Mouse (Mus musculus) v-Abl transformed pro-B cells (cell line): Measurements from ENCODE around the gene Wfdc11.
"Not testable (repeated sequence)": the region's sequence is repeated elsewhere in the genome, so short reads cannot be mapped to it uniquely, and the experiment has no call there.

ENCODE experiments used
- in situ Hi-C, 2 experiments: fragments of 400-800 bp; cut with MboI; formaldehyde crosslinking; loops; one replicate each; pipeline ENCODE4 v1.15.1; 2025; ENCODE audit not compliant: unreplicated experiment in 2 of 2

Gene Wfdc11

DNA sequence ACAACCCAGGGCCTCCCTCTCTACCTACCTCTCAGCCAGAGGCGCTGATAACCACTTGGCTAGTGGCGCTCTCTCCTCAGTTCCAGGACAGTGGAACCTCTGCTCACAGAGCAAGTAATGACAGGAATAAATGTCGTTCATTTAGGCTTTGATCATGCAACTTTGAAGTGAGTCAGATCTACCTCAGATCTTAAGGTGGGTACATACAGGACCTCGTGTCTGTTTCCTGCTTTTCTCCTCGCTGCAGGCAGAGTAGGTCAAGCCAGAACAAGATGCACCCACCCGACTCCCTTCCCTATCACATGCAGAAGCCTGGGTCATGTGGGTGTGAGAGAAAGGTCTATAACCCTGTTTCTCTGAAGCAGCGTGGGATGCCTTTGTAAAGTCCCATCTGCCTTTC lies at the start of gene Wfdc11:
Gene Wfdc11, minus strand, starts transcription at position 101 of the 400 bp plus-strand sequence.
- in situ Hi-C loops = loop anchor here in 1 of 2 experiments (10.0 kb wide), 2 partner anchors 51 to 121 kb away; no protein-coding TSS in a partner anchor

DNA sequence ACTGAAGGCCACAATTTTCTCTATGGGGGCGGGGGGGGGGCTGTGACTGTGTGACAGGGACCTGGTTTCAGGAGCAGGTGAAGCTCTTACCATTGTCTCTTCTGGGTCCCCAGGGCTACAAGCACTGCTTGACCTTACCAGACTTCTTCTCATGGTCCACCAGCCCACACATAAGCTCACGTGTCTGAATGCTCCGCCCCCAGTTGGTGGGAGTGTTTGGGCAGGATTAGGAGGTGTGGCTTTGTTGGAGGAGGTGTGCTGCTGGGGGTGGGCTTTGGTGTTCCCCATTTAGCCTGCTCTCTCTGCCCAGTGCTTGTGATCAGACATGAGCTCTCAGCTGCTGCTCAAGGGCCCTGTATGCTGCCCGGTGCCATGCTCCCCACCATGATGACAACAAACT lies 49.4 kb upstream of the Wfdc11 start:
- in situ Hi-C loops = loop anchor here (5.0 to 10.0 kb wide), 5 partner anchors 48 to 311 kb away; partner anchors contain the start of genes Eppin (in 2 of the 2) and Wfdc11 (in 1 of the 2)

DNA sequence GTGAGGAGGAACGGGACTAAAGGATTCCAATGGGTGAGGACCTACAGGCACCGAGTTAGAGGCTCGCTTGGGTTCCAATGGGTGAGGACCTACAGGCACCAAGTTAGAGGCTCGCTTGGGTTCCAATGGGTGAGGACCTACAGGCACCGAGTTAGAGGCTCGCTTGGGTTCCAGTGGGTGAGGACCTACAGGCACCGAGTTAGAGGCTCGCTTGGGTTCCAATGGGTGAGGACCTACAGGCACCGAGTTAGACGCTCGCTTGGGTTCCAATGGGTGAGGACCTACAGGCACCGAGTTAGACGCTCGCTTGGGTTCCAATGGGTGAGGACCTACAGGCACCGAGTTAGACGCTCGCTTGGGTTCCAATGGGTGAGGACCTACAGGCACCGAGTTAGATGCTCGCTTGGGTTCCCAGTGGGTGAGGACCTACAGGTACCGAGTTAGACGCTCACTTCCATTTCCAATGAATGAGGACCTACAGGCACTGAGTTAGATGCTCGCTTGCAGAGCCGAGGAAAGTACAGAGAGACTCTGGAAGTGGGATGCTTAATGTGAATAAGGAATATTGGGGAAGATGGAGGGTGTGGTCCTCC lies 42.4 kb upstream of the Wfdc11 start:
- in situ Hi-C loops = not testable (repeated sequence)

DNA sequence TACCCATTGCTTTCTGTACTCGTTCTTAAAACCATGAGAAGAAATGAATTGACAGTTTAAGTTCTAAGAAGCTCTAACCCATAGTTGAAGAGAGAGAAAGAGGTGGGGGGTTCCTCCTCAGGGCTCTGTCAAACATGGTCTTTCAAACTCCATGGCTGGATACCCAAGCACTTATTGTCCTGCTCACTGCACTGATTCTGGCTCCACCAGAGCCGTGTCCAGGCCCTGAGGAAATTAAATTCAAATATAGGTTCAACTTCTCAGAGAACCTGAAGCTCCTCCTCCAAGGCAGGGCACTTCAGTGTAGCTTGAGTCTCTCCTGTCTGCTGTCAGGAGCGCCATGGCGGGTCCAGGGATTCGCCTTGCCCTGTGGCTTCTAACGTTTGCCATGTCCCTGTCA lies 41.1 kb upstream of the Wfdc11 start, which contains the start of gene Spint5:
Gene Spint5, plus strand, starts transcription at position 301 of the 400 bp plus-strand sequence.
- in situ Hi-C loops = no loop called here

DNA sequence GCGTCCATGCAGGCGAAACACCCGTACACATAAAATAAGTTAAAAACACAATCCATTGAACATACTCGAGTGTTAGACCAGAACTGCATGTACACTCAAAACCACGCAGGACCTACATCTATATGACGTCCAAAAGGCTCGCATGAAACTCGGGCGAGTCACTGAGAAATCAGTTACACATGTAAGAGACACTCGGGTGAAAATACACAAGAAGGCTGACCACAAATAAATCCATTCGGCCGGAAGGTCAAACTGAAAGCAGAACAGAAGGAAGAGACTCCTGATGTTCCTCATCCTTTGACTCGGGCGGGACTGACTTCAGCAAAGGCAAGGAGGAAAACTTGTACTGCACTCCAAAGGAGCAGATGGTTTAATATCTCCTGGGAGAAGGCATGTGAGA lies 32.1 kb upstream of the Wfdc11 start:
- in situ Hi-C loops = no loop called here

DNA sequence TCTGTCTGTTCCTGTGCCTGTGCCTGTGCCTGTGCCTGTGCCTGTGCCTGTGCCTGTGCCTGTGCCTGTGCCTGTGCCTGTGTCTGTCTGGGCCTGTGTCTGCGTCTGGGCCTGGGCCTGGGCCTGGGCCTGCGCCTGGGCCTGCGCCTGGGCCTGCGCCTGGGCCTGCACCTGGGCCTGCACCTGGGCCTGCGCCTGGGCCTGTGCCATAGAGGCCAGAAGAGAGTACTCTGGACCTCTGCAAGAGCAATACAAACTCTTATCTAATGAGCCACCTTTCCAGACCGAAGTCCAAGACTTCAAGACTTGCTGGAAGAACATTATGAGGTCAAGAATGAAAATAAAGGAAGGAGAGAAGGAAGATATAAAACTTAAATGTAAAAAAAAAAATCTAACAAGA lies 31.4 kb upstream of the Wfdc11 start:
- in situ Hi-C loops = no loop called here

DNA sequence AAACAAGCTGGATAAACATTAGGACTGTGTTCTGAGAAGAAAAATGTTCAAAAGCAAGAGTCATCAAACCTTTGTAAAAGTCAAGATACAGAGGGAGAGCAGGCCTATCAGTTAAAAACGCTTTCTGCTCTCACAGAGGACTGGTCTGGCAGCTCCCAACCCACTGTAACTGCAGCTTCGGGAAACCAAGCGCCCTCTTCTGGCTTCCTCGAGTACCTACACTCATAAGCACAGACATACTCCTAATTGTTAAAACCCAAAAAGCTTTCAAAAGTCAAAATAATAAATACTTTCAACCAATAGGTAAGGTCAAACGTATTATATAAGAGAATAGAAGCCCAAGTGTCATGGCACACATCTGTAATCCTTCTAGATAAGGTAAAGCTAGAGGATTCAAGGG lies 30.3 kb upstream of the Wfdc11 start:
- in situ Hi-C loops = no loop called here

DNA sequence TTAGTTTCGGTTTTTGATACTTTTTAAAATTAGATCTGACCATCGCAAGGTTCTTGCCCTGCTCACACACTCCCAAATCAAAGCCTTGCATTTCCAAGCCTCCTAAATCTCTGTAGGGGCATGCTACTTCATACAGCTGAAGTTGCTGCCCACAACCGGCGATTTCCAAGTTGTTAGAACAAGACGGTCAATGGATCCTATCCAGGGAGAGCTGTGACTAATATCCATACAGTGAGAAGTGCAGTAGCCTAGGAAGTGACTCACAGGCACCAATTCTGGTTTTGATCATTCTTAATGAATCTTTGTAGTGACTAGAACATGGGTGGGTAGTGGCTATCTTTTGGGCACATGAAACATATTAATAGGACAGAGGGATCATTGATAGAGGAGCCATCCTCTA lies 27.9 kb upstream of the Wfdc11 start:
- in situ Hi-C loops = no loop called here

DNA sequence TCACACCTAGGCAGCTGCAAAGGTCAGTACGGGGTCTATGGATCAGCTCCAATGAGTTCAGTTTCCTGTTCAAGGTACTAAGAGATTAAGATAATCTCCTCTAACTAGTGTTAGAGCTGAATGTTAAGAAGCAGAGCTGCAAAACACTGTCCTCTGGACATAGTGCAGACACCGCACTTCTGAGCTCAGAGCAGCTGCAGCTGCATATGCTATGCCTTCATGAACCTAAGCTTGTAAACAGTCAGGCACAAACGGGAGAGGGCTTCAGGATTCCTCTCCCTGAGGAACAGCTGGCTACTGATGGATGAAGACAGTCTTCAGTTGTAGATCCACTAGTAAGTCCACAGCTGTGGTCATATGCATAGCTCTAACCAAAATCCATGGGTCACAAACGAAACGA lies 27.1 kb upstream of the Wfdc11 start:
- in situ Hi-C loops = no loop called here

DNA sequence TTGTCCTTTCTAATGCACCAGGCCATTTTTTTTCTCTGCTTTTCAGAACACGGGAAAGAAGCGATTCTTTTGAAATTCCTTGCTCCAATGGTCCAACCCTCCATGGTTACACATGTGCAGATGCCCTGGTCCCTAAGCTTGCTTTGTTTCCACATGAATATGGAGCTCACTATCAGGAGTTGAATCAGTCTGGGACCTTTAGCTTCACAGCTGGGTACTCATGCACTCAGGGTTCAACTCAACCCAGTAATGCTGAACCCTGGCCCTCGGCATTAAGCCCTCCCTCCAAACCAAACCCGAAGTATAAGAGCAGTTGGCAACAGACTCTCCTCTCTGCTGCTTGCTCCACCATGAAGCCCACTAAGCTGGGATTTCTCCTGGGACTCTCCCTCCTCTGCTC lies 24.3 kb upstream of the Wfdc11 start, which contains the start of gene Spint4:
Gene Spint4, plus strand, starts transcription at position 301 of the 400 bp plus-strand sequence.
- in situ Hi-C loops = no loop called here

DNA sequence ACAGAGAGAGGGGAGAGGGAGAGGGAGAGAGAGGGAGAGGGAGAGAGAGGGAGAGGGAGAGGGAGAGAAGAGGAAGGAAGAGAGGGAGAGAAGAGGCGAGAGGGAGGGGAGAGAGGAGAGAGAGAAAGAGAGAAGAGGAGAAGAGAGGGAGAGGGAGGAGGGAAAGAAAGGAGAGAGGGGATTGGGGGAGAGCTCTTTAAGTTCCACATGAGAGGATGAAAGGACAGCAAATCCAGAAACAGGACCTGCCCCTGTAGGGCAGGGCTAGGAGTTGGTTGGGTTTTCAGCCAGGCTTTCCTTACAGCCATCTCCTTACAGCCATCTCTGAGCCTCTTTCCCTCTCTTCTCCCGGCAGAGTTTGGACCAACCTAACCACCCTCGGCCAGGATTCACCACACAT lies 10.9 kb upstream of the Wfdc11 start, which contains the start of gene Wfdc13:
Gene Wfdc13, plus strand, starts transcription at position 301 of the 400 bp plus-strand sequence.
- in situ Hi-C loops = no loop called here

DNA sequence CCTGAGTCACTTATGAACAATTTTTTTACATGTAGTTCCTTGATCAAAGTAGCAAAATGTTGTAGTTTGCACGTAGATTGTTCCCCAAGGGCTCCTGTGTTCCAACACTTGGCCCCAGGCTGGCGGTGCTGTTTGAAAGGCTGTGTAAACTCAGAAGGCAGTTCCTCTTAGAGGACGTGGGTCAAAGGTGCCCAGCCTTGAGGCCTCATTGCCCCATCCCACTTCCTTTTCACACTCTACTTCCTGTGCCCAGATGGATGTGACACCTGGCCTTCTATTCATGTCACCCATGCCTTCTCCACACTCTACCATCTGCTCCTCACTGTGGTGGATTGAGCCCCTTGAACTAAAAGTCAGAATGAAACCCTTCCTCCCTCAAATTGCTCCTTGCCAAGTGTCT lies 6.0 kb upstream of the Wfdc11 start:
- in situ Hi-C loops = loop anchor here (5.0 to 10.0 kb wide), 3 partner anchors 45 to 117 kb away; no protein-coding TSS in a partner anchor

DNA sequence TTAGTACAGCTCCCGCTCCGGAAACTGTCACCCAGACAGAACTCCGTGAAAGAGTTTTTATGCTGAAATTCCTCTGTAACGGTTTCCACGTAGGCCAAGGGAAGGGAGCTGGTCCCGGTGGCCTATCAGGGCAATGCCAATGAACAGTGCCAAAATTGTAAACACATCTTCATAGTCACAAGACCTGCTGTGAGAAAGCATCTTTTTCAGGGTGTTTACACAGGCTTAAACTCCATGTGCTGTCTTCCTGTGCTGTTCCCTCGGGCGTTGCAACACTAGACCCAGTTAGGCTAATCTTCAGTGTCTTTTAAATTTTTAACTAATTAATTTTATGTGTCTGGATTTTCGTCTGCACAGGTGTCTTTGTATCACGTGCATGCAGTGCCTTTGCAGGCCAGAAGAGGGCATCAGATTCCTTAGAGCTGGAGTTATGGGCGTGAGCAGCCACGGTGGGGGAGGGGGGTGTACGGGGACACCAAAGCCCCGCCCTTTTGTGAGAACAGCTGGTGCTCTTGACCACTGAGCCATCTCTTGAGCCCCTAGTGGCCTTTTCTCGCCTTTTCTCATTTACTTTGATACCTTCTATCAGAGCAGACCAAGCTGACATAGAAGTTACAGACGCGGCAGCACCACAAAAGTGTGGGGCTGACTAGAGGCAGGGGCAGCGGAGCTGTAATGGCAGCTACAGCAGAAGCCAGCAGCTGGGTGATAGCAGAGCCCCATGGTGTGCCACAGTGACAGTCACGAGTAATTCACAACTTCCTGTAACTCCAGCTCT lies 5.2 kb upstream of the Wfdc11 start:
- in situ Hi-C loops = loop anchor here (5.0 to 10.0 kb wide), 3 partner anchors 46 to 118 kb away; no protein-coding TSS in a partner anchor

DNA sequence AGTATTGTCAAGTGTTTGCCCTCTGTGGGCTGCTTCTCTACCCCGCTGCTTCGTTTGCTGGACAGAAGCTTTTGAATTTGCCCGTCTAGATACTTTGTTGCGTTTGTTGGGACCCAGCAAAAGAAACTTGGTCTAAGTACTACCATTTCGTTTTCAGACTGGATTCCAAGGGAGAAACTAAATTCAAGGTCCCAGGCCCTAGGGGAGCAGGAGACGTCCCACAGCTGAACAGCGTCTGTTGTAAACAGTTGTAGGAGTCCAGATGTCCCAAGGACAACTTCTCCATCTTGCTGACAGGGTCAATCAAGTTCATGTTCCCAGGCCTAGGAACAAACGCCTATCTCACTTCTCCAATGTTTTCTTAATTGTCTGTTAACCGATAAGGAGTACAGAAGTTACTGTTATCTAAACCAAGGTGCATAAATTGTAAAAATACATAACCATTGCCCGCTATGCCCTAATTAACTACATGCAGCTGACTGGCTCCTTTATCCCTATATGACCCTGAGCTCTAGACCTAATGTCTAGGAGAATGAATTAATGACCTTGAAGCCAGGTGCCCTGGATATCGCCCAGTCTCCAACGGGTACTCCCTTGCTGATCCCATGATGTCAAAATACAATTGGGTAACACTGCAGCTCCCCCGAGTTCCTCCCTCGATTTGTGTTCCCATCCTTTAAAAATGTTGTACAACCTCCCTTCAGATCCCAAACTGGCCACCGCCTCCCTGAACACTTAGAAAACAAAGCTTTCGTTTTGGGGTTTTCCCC lies 3.2 kb upstream of the Wfdc11 start:
- in situ Hi-C loops = loop anchor here (5.0 to 10.0 kb wide), 3 partner anchors 48 to 120 kb away; no protein-coding TSS in a partner anchor

DNA sequence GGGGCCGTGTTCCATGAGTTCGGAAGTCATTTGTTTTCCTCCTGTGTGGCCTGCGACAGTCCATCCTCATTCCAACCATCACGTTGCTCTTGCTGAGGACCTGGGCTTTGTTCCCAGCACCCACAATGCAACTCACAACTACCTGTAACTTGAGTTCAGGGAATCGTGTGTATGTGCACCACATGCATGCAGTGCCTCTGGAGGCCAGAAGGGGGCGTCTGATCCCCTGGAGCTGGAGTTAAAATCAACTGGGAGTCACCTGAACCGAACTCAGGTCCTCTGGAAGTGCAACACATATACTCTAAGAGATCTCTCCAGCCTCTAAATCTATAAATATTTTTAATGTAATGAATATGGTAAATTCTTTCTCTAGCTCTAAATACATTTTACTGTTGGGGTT lies 2.2 kb upstream of the Wfdc11 start:
- in situ Hi-C loops = loop anchor here (5.0 to 10.0 kb wide), 3 partner anchors 49 to 121 kb away; no protein-coding TSS in a partner anchor

DNA sequence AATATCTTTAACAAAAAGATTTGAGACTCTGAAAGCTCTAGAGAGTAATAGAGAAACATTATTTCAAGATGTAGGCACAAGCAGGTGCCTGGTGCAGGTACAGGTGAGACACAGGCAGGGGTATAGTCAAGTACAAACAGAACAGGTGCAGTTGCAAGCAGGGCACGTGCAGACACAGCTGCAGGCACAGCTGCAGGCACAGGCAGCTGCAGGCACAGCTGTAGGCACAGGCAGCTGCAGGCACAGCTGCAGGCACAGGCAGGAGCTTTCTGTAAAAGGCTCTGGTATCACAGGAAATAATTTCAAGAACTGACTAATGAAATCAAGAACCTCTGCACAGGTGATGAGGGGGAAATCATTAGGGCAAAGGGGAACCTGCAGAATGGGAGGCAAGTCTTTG lies 2.9 kb downstream of the Wfdc11 start:
- in situ Hi-C loops = loop anchor here in 1 of 2 experiments (10.0 kb wide), 2 partner anchors 54 to 124 kb away; no protein-coding TSS in a partner anchor

DNA sequence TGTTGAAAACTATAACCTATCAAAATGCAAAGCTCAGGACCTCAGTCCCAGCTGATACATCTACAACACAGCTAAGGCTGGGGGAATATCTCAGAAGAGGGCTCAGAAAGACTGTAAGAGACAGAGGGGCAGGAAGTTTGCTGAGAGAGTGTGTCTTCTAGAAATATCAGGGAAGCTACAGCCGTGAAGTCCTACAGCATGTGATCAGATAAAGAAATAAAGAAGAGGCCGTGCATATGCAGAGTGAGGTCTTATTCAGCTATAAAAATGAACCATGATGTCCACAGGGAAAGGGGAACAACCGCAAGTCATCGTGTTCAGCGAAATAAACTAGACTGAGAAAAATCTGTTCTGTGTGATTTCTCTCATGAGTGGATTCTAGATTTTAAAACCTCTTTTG lies 3.6 kb downstream of the Wfdc11 start:
- in situ Hi-C loops = loop anchor here in 1 of 2 experiments (10.0 kb wide), 2 partner anchors 55 to 125 kb away; no protein-coding TSS in a partner anchor

DNA sequence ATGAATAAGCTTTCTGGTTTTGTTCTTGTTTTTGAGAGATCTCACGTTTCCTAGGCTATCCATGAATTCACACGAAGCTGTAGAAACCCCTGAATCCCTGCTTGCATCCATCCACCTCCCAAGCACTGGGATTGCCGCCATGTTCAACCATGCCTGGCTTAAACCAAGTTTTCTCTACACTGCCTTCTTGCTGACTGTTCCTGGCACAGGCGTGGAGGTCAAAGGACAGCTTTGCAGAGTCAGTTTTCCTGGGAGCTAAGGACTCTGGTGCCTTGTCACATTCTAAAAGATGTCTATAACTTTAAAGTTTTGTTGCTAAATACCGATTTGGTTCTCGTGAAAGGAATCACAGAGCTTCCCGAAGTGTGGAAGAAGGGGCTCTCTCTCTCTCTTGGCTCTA lies 9.0 kb downstream of the Wfdc11 start:
- in situ Hi-C loops = no loop called here

DNA sequence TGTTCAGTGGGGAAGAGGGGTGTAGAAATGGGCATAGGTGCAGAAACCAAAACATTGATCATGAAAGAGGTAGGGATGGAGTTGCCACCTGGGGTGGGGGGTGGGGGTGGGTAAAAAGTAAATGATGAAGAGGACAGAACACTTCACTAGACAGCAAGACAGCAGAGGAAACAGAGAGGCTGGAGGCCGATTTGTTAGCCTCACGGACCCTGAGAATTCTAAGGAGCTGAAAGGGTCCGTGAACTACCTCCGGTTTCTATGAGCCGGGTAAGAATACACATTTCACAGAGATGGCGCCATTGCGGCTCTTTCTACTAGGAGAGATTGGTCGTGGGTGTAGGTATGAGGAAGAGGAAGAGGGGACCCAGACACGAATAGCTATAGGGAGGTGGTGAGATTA lies 17.4 kb downstream of the Wfdc11 start, which contains the start of gene Wfdc9:
Gene Wfdc9, minus strand, starts transcription at position 101 of the 400 bp plus-strand sequence.
- in situ Hi-C loops = no loop called here

DNA sequence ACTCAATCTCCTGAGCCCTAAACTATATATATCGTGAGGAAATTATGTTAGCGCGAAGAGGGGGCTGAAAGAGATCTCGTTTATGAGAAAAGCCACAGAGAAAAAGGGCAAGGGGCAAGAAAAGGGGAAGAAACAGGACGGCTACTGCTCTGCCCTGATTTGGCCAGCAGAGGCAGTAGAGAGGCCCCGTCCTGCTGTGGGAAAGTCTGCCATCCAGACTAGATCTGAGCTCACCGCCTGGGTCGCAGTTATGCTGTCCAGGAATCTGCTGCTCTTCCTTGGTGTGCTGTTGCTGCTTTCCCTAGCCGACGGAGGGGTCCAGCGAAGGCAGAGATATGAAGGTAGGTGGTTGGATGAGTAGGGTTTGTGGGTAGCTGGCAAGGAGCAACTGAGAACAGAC lies 18.0 kb downstream of the Wfdc11 start, which contains the start of gene Wfdc10:
Gene Wfdc10, plus strand, starts transcription at position 189 of the 400 bp plus-strand sequence.
- in situ Hi-C loops = no loop called here
